Mouse (Mus musculus) liver, embryonic 14.5 days (tissue): ENCODE data around the gene Cdkl1. TPM values are rescaled to one million over a fixed set of nuclear protein-coding genes. Genes with fewer than 3 reads are reported as not detected.

ENCODE experiments used
- ATAC-seq: fragments of 200-750 bp; cut with Nextera tagmentation; 2 replicates; pipeline ENCODE4 v1.8.0; 2017; ENCODE audit warnings: moderate number of reproducible peaks, mild to moderate bottlenecking, moderate library complexity; ENCODE audit not compliant: insufficient read depth
- DNase-seq, 3 experiments: peaks; one replicate each; pipeline ENCODE4 v3.0.0-alpha.2; 2012 to 2013; ENCODE audit warnings: low read depth in 3 of 3, low spot score in 3 of 3
- H3K27ac ChIP-seq: fragments of 300-500 bp; sonication (generic); 2 replicates; pipeline ENCODE4 v1.5.1; 2014; ENCODE audit warnings: moderate library complexity, mild to moderate bottlenecking, control low read depth, inconsistent platforms
- H3K27me3 ChIP-seq: fragments of 300-500 bp; sonication (generic); 2 replicates; pipeline ENCODE4 v1.6.1; 2014; ENCODE audit warnings: mild to moderate bottlenecking, low read length, moderate library complexity; ENCODE audit not compliant: control insufficient read depth, insufficient read depth
- H3K36me3 ChIP-seq: fragments of 300-500 bp; sonication (generic); replicated peaks from 2 replicates; pipeline ENCODE4 v1.6.1; 2014; ENCODE audit warnings: low read depth; ENCODE audit not compliant: control insufficient read depth, insufficient read depth
- H3K4me1 ChIP-seq, 2 experiments: fragments of 200-500 bp in 1 of 2; fragments of 300-500 bp in 1 of 2; sonication (generic) in 1 of 2; replicated peaks; 2 replicates each; pipeline ENCODE4 v1.6.1; 2012 to 2014; ENCODE audit warnings: antibody characterized with exemption in 1 of 2, inconsistent platforms in 1 of 2, low read length in 1 of 2; ENCODE audit not compliant: control insufficient read depth in 2 of 2, insufficient read depth in 2 of 2
- H3K4me2 ChIP-seq: fragments of 300-500 bp; sonication (generic); 2 replicates; pipeline ENCODE4 v1.6.1; 2014; ENCODE audit warnings: low read depth, mild to moderate bottlenecking, control low read depth, moderate library complexity
- H3K4me3 ChIP-seq, 2 experiments: fragments of 200-500 bp in 1 of 2; fragments of 300-500 bp in 1 of 2; sonication (generic) in 1 of 2; 2 replicates each; pipeline ENCODE4 v1.5.1; 2012 to 2014; ENCODE audit warnings: low read depth in 2 of 2, low read length in 2 of 2, mild to moderate bottlenecking in 2 of 2, control low read depth in 1 of 2, inconsistent platforms in 1 of 2, moderate library complexity in 1 of 2; ENCODE audit not compliant: insufficient read depth in 1 of 2
- H3K9ac ChIP-seq: fragments of 300-500 bp; sonication (generic); replicated peaks from 2 replicates; pipeline ENCODE4 v1.6.1; 2014; ENCODE audit warnings: mild to moderate bottlenecking, control low read depth, moderate library complexity
- H3K9me3 ChIP-seq: fragments of 300-500 bp; sonication (generic); 2 replicates; pipeline ENCODE4 v1.6.1; 2016; ENCODE audit warnings: low read length, mixed read lengths; ENCODE audit not compliant: control insufficient read depth
- CTCF ChIP-seq: IDR thresholded peaks from 2 replicates; pipeline ENCODE4 v1.5.1; 2016; ENCODE audit warnings: antibody characterized with exemption, low read depth, control low read depth
- EP300 ChIP-seq: IDR thresholded peaks from 2 replicates; pipeline ENCODE4 v1.6.1; 2016; ENCODE audit warnings: antibody characterized with exemption, low read depth
- WGBS: fragments of 180-500 bp; shearing (Covaris S2); extraction: QIAGEN DNeasy Blood & Tissue Kit; methylation state at CpG from one replicate; pipeline ENCODE4 v1.1.7; 2014; ENCODE audit not compliant: insufficient replicate concordance; 5-methylcytosine and 5-hydroxymethylcytosine counted together
- polyA plus RNA-seq, 2 experiments: library from polyadenylated mRNA; depleted of rRNA in 1 of 2; stranded (reverse) in 1 of 2; unstranded in 1 of 2; fragments of >200 nt; fragmentation: Nextera tagmentation in 1 of 2; extraction: Ambion mirVana in 1 of 2; gene quantifications; 2 replicates each; pipeline versions ENCODE4 v1.2.1 to v1.2.3; 2012 to 2014

Cdkl1 gene
- polyA plus RNA-seq, 2 experiments: 0.80 to 1.4 TPM

DNA sequence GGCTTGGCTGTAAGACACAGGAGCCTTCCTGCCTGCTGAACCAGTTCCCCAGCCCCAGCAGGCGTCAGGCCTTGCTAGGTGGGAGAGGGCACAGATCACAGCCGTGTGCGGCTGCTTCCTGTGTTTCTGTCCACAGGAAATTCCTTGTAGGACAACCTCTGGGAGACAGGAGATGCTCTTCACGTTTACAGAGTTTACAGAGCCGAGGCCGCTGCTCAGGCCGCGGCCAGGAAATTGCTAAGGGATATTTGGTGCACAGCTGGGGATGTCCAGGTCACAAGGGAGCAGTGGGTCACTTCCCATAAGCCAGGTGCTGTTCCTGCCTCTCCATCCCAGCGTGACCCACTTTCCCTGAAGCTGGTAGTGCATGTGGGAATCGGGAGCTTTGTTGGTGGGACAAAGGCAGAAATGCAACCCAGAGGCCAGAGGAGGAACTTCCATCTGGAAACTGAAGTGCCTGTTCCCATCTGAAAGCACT lies 39.2 kb downstream of the Cdkl1 start:
- Histone ChIP-seq H3K9ac (no peak overlapping the region), H3K36me3 (no peaks in the 10 kb centered on the region), H3K4me2 (no peak overlapping the region), H3K27ac (no peak overlapping the region), H3K27me3 (no peaks in the 10 kb centered on the region), H3K4me3 (no peak overlapping the region), H3K9me3 (no peaks in the 10 kb centered on the region), H3K4me1 (peaks cover 14 to 18% of the 10 kb centered on the region in 2 experiments)
- peak; percentile 26; the same call in 1 of the 2 replicates for TF ChIP-seq CTCF
- TF ChIP-seq EP300: no peak
- peak; percentile 27; the same call in 1 of the 2 replicates for ATAC-seq
- no peak for DNase-seq
- WGBS: 44% methylated on average over 10 of the region's 10 CpGs

DNA sequence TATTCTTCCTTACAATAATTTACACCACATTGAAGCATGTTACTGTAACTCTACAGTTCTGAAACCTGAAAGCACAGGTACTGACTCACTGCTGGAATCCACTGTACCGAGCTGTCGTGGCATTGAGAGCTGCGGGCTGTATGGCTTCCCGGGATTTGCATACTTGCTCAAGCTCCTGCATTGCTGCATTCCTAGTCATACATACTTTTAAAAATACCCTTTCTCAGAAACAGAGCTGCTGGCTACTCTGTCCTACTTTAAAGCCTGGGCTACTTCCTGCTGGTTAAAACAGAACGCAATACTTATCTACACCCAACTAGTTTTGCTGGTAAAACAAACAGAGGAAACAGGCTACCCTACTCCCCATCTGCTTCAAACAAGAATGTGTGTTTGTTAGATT lies 46.9 kb downstream of the Cdkl1 start:
- 85% methylated on average over 5 of the region's 5 CpGs for WGBS
- no peaks in the 10 kb centered on the region for H3K9me3 ChIP-seq
- no peaks in the 10 kb centered on the region for H3K36me3 ChIP-seq
- ATAC-seq: no peak
- H3K4me2 ChIP-seq: no peak overlapping the region
- TF ChIP-seq CTCF (no peak), EP300 (no peak)
- H3K4me3 ChIP-seq: no peak overlapping the region
- no peak overlapping the region for H3K27ac ChIP-seq
- peaks cover 0 to 3% of the 10 kb centered on the region in 2 experiments; a peak in 2 of 4 replicates for H3K4me1 ChIP-seq
- H3K9ac ChIP-seq: no peak overlapping the region
- no peak for DNase-seq
- no peaks in the 10 kb centered on the region for H3K27me3 ChIP-seq

DNA sequence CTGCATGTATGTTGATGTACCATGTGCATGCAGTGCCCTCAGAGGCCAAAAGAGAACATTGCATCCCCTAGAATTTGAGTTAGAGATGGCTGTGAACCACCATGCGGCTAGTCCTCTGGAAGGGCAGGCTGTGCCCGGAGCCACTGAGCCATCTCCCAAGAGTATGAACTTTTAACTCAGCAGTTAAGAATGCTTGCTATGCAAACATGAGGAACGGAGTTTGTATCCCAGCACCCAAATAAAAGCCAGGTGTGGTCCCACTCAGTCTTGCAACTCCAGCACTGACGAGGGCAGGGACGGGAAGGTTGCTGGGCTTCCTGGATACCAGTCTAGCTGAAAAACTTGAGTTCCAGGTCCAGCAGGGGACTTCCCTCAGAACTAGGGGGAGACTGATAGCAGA lies 49.1 kb downstream of the Cdkl1 start:
- 88% methylated on average over 5 of the region's 5 CpGs for WGBS
- Histone ChIP-seq H3K9me3 (no peaks in the 10 kb centered on the region), H3K27me3 (no peaks in the 10 kb centered on the region), H3K4me2 (no peak overlapping the region), H3K36me3 (no peaks in the 10 kb centered on the region), H3K4me3 (no peak overlapping the region), H3K9ac (no peak overlapping the region), H3K27ac (no peak overlapping the region), H3K4me1 (peaks cover 0 to 2% of the 10 kb centered on the region in 2 experiments; a peak in 2 of 4 replicates)
- TF ChIP-seq CTCF (peak; percentile 10; the same call in 1 of the 2 replicates), EP300 (no peak)
- no peak for DNase-seq
- no peak for ATAC-seq

DNA sequence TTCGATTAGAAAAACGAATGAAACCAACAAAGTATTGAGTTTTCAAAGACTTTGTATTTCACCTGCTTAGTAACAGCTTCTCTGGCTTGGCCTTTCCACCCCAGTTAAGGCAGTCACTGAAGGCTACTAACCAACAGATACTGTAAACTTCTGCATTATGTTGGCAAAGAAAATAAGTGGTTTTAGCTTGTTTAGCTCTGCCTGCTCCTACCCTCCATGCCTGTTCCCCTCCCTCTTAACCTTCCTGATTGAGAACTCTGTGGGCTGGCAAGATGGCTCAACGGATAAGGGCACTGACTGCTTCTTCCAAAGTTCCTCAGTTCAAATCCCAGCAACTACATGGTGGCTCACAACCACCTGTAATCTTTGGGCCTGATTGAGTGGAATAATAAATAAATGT lies 57.1 kb downstream of the Cdkl1 start:
- TF ChIP-seq EP300 (no peak), CTCF (no peak)
- Histone ChIP-seq H3K27ac (peak overlapping the region; percentile 81), H3K4me2 (peak overlapping the region; percentile 53), H3K36me3 (no peaks in the 10 kb centered on the region), H3K9me3 (no peaks in the 10 kb centered on the region), H3K27me3 (no peaks in the 10 kb centered on the region), H3K9ac (peak overlapping the region; percentile 68), H3K4me1 (peaks cover 2 to 4% of the 10 kb centered on the region in 2 experiments; a peak in 3 of 4 replicates), H3K4me3 (no peak overlapping the region)
- no peak for DNase-seq
- peak; percentile 55; the same call in 1 of the 2 replicates for ATAC-seq
- 57% methylated on average over 3 of the region's 3 CpGs for WGBS

DNA sequence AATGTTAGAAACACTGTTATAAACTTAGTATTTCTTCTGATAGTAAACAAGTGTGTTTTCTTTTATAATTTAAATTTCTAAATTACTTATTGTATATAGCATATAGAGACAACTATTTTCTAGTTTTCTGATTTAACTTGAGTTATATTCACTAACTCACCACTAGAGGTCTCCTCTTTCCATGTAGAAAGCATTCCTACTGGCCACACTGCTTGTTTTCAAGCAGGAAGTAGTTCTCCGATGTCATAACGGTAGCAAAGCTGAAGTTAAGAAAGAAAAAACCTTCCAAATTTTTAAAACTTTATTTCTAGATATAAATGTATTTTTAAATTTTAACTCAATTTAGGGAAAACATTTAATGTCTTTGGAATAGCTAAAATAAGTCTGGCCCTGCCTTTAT lies 57.5 kb downstream of the Cdkl1 start:
- no peaks in the 10 kb centered on the region for H3K36me3 ChIP-seq
- TF ChIP-seq EP300 (0 out of 2 replicates have a peak, but pooled peaks have one; percentile 27), CTCF (peak; percentile 70)
- H3K9me3 ChIP-seq: no peaks in the 10 kb centered on the region
- peak overlapping the region; percentile 53 for H3K4me2 ChIP-seq
- DNase-seq (peak; percentile 52 to 57 (median 56)), ATAC-seq (peak; percentile 70; the same call in 1 of the 2 replicates)
- 2% methylated on average over 2 of the region's 2 CpGs for WGBS
- no peaks in the 10 kb centered on the region for H3K27me3 ChIP-seq
- no peak overlapping the region for H3K4me3 ChIP-seq
- peaks cover 2 to 4% of the 10 kb centered on the region in 2 experiments; a peak in 3 of 4 replicates for H3K4me1 ChIP-seq
- H3K9ac ChIP-seq: peak overlapping the region; percentile 68
- peak overlapping the region; percentile 81 for H3K27ac ChIP-seq
